Mouse (Mus musculus) heart, adult 2 months (tissue): ENCODE data around the gene Fcgr2b.

Source experiments
- EP300 ChIP-seq: fragments of 200-500 bp; IDR thresholded peaks from 2 replicates; pipeline ENCODE4 v1.6.1; 2011; ENCODE audit warnings: low read depth, low read length, control low read depth; ENCODE audit not compliant: insufficient read depth
- POLR2A ChIP-seq: fragments of 200-500 bp; IDR thresholded peaks from 2 replicates; pipeline ENCODE4 v1.6.1; 2011; ENCODE audit warnings: mild to moderate bottlenecking, low read depth, low read length, control low read depth; ENCODE audit not compliant: insufficient read depth

GRCm38 (mm10) chr1:170933940-170934339, 42.4 kb downstream of the Fcgr2b start:
- TF ChIP-seq EP300 (no peak), POLR2A (no peak)
